Mouse (Mus musculus): ENCODE results near the gene Ccdc85b.

The Ccdc85b gene

GRCm38 (mm10) chr19:5455037-5455436 is 2.7 kb downstream of the Ccdc85b start:
- no peak for DNase-seq

DNA sequence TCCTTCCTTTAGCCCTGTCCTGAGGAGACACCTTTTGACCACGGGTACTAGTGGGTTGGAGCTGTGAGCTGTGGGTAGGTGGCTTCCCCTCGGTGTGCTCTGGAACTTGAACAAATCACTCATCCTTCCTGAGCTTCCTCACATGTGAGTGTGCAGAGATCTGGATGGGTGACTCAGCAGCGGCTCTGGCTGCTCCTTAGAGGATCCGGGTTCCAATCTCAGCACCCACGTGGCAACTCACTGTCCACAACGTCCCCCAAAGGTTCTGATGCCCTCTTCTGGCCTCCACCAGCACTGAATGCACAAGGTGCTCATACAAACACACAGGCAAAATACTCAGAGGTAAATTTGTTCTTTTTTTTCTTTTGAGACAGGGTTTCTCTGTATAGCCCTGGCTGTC is 5.9 kb downstream of the Ccdc85b start:
- DNase-seq: no peak

DNA sequence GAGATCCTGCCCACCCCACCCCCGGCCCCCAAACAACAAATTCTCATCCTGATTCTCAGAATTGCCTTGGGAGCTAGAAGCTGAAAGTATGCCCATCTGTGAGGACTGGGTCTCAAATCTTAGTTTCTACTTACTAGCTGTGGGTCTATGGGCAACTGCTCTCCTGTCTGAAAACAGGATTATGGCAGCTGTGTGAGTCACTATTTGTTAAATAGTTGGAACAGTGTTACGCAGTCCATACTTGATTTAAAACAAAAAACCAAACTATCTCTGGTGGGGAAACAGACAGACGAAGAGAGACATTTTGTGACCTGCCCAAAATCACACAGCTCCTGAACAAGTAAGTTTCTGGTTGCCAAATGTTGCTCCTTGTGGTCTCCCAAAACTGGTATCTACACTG is 8.0 kb downstream of the Ccdc85b start:
- no peak for DNase-seq

- no peak for DNase-seq
Observed at GRCm38 (mm10) chr19:5448354-5449150, 9.1 kb downstream of the Ccdc85b start.

- peak; percentile 74 for DNase-seq
Observed at GRCm38 (mm10) chr19:5447515-5448353, 10.0 kb downstream of the Ccdc85b start, which contains the start of gene Fosl1. TSS of gene Fosl1 (plus strand) at chr19:5447547.

DNA sequence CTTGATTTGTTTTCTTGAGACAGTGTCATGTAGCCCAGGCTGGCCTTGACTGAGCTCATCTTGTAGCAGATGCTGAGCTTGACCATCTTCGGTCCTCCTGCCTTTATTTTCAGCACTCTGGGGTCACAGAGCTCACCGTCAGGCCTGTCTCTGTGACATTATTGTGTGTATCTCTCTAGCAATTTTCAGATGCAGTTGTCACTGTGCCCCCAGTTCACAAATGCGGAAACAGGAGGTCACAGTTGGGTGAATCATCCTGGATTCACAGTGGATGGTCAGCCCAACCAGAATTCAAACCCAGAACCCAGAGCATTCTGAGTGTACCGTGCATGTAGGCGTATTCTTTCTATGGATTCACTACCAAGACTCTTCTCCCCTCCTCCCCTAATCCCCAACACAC is 11.9 kb downstream of the Ccdc85b start:
- DNase-seq: no peak

- no peak for DNase-seq
Observed at GRCm38 (mm10) chr19:5444954-5445353, 12.7 kb downstream of the Ccdc85b start.

DNA sequence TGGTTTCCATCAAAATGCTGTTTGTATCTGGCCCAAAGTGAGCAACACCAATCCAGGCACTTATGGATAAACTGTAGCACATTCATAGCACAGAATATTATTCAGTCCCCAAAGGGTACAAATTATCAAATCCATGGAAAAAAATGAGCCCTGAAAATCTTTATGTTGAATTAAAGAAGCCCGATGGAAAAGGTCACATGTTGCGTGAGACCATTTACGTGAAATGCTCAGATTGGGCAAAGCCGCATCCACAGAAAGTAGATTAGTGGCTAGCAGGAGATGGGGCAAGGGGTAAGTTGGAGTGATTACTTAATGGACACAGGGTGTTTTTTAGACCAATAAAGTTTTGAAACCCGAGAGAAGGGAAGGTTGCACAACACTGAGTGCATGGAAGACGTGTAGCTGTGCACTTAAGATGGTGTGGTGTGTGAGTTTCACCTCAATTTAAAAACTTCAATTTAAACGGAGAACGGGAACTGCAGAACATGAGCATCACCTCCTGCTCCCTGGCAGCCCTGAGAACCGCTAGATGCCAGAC is 13.3 kb downstream of the Ccdc85b start:
- DNase-seq: no peak

DNA sequence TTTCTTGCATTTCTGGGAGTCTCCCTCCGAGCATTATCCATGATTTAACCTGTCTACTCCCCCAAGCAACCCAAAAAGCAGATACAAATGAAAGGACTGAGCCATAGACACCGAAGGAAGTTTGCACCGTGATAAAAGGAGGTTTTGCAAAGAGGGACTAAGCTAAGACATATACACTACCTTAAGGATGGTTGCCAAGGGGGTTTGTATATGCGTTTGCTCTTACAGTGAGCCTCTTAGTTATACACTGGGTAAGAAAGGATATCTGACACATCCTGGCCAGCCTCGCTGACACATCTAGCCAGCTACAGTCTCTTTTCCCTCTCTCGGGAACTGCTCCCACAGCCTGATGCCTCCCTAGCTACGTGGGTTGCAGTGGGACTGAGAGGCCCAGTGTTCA is 23.7 kb downstream of the Ccdc85b start:
- DNase-seq: no peak

GRCm38 (mm10) chr19:5432992-5433852 is 24.5 kb downstream of the Ccdc85b start:
- peak; percentile 81 for DNase-seq

DNA sequence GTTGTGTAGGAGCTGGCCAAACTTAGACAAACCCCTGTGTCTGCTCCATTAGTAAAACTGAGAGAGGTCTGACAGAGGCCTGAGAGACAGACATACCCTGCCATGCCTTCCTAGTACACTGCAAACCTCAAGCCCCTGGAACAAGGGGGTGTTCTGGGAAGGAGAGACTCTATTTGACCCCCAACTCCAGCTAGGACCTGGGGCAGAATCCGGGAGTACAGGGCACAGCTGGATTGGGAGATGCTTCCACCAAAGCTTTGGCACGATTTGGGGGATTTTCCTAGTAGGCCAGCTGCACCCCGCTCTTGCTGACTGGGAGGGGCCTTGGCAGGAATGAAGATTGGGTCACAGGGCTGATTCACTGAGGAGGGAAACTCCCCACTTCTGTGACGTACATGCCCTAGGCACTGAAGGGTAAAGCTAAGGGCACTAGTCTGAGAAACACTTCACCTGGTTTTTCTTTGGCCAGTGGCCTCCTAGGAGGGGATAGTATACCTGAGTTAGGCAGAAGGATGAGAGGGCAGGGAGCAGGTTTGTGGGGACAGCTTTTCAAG is 25.7 kb downstream of the Ccdc85b start:
- DNase-seq: no peak

DNA sequence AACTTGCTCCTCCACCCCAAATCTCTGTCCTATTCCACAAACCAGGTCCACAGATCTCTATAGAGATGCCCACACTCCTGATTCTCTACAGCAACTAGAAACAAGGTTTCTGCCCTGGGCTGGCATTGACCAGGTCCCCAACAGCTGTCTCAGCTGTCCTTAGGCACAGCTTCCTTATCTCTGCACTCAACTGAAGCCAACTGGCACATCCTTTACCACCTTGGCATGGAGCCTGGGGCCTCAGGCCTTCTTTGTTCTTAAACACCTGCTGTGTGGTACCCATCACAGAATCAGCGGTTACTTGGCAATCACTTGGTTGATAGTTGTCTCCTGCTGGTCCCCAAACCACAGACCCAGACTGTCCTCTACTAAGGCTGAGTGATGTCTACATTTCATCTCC is 27.3 kb downstream of the Ccdc85b start:
- DNase-seq: no peak

GRCm38 (mm10) chr19:5429806-5430205 is 27.9 kb downstream of the Ccdc85b start:
- peak; percentile 78 for DNase-seq

DNA sequence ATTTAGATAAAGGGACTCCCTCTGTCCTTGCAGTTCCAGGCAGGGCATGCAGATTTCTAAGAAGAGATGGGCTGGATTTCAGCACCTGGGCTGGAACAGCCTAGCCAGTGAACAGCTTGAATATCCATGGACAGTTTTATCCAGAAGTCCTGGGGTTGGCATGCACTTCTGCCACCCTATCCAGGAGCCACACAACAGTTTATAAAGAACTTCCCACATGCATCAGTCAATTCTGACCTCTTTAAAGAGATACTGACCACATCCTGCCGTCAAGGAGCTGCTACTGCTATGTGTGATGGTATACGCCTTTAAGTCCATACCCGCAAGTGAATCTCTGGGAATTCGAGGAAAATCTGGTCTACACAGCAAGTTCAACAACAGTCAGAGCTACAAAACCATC is 28.5 kb downstream of the Ccdc85b start:
- no peak for DNase-seq

DNA sequence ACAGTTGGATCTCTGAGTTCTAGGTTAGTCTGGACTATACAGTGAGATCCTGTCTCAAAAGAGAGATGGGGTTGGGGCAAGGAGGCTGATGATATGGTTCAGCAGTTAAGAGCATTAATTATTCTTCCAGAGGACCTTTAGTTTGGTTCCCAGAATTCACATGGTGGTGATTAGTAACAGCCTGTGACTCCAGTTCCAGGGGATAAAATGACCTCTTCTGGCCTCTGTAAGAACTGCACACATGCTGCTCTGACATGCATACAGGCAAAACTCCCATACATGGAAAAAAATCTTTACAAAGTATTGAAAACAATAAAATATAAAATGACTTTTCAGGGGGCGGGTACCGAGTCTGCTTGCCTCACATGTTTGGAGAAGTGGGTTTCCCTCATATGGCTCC is 29.6 kb downstream of the Ccdc85b start:
- DNase-seq: peak; percentile 62

- DNase-seq: no peak
Observed at GRCm38 (mm10) chr19:5426640-5427290, 30.9 kb downstream of the Ccdc85b start.

- no peak for DNase-seq
Observed at GRCm38 (mm10) chr19:5425906-5426565, 31.7 kb downstream of the Ccdc85b start.

GRCm38 (mm10) chr19:5424782-5425741 is 32.6 kb downstream of the Ccdc85b start, which contains the start of the genes Drap1 and AI837181:
TSS of gene Drap1 (minus strand) at chr19:5424979.
TSS of gene AI837181 (plus strand) at chr19:5425144.
- peak; percentile 97 for DNase-seq

DNA sequence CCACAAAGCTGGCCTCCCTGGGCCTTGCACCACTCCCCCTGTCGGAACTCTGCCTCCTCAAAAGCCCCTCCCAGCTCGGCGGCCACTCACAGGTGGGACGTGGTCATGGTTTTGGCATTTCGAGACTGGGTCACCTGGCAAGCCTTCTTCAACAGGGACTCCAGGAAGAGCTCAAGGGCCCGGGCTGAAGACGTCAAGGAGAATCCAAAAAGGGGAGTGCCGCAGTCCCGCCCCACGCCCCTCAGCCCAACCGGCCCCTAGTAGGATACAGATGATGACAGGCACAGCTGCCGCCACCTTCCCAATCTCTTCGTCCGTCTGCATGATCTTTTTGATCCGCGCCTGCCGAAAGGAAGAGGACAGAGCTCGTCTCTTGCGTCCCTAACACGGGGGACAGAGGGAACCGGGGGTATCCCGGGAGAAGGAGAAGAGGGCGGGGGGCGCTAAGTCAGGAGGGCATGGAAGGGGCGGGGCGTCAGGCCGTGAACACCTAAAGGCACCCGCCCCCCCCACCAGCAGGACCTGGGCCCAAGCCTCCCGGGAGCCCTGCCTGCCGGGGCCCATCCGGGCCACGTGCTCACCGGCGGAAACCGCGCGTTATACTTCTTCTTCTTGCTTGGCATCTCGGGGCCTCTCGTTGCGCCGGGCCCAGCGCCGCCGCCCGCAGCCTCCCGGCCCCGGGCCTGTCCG is 33.5 kb downstream of the Ccdc85b start:
- DNase-seq: peak; percentile 90
